Mouse (Mus musculus) stomach, embryonic 16.5 days (tissue): Measurements from ENCODE around the gene Sfxn2. TPM values are rescaled to one million over a fixed set of nuclear protein-coding genes. Genes with fewer than 3 reads are reported as not detected.
A peak's percentile ranks its signal among the peaks of the same experiment; 100 is the strongest.

Source experiments
- ATAC-seq: fragments of 200-750 bp; cut with Nextera tagmentation; 2 replicates; pipeline ENCODE4 v1.8.0; 2017; ENCODE audit warnings: moderate number of reproducible peaks, moderate TSS enrichment; ENCODE audit not compliant: insufficient read depth, low FRiP score
- H3K27ac ChIP-seq: fragments of 300-500 bp; sonication (generic); 2 replicates; pipeline ENCODE4 v1.5.1; 2014; ENCODE audit warnings: low read length
- H3K27me3 ChIP-seq: fragments of 300-500 bp; sonication (generic); 2 replicates; pipeline ENCODE4 v1.6.1; 2014; ENCODE audit warnings: low read length, control low read depth, mixed read lengths; ENCODE audit not compliant: control insufficient read depth, insufficient read depth
- H3K36me3 ChIP-seq: fragments of 300-500 bp; sonication (generic); 2 replicates; pipeline ENCODE4 v1.6.1; 2014; ENCODE audit warnings: low read length; ENCODE audit not compliant: control insufficient read depth, insufficient read depth
- H3K4me1 ChIP-seq: fragments of 300-500 bp; sonication (generic); 2 replicates; pipeline ENCODE4 v1.6.1; 2014; ENCODE audit warnings: low read length, control low read depth, mixed read lengths; ENCODE audit not compliant: control insufficient read depth, insufficient read depth
- H3K4me2 ChIP-seq: fragments of 300-500 bp; sonication (generic); 2 replicates; pipeline ENCODE4 v1.6.1; 2014; ENCODE audit warnings: low read depth, low read length, mixed read lengths
- H3K4me3 ChIP-seq: fragments of 300-500 bp; sonication (generic); replicated peaks from 2 replicates; pipeline ENCODE4 v1.5.1; 2014; ENCODE audit warnings: mild to moderate bottlenecking, low read length
- H3K9ac ChIP-seq: fragments of 300-500 bp; sonication (generic); 2 replicates; pipeline ENCODE4 v1.6.1; 2014; ENCODE audit warnings: low read length
- H3K9me3 ChIP-seq: fragments of 300-500 bp; sonication (generic); replicated peaks from 2 replicates; pipeline ENCODE4 v1.6.1; 2016; ENCODE audit warnings: low read length, control low read depth; ENCODE audit not compliant: control insufficient read depth
- WGBS: fragments of 180-500 bp; shearing (Covaris S2); extraction: QIAGEN DNeasy Blood & Tissue Kit; methylation state at CpG from one replicate; pipeline ENCODE4 v1.1.7; 2014; 5-methylcytosine and 5-hydroxymethylcytosine counted together
- polyA plus RNA-seq: library from polyadenylated mRNA; unstranded; fragments of >200 nt; fragmentation: Nextera tagmentation; extraction: Ambion mirVana; gene quantifications from 2 replicates; pipeline ENCODE4 v1.2.1, GENCODE M21; 2015

Gene Sfxn2
- polyA plus RNA-seq, 1 experiment from 2014 or later: 19.3 TPM

GRCm38 (mm10) chr19:46529601-46530448, 43.3 kb upstream of the Sfxn2 start:
- Histone ChIP-seq H3K9ac (peak overlapping the region; percentile 64), H3K4me1 (peaks cover 68% of the 10 kb centered on the region), H3K27ac (peak overlapping the region; percentile 84), H3K4me3 (no peak overlapping the region), H3K4me2 (peak overlapping the region; percentile 47), H3K36me3 (no peaks in the 10 kb centered on the region), H3K27me3 (no peaks in the 10 kb centered on the region), H3K9me3 (no peaks in the 10 kb centered on the region)
- 27% methylated on average over 13 of the region's 13 CpGs for WGBS
- ATAC-seq: no peak

GRCm38 (mm10) chr19:46530449-46530990, 42.6 kb upstream of the Sfxn2 start:
- Histone ChIP-seq H3K4me3 (no peak overlapping the region), H3K27ac (peak overlapping the region; percentile 84), H3K9ac (peak overlapping the region; percentile 64), H3K27me3 (no peaks in the 10 kb centered on the region), H3K4me2 (peak overlapping the region; percentile 13; the same call in 1 of the 2 replicates), H3K36me3 (no peaks in the 10 kb centered on the region), H3K4me1 (peaks cover 63% of the 10 kb centered on the region), H3K9me3 (no peaks in the 10 kb centered on the region)
- WGBS: 22% methylated on average over 8 of the region's 8 CpGs
- no peak for ATAC-seq

- peaks cover 60% of the 10 kb centered on the region for H3K4me1 ChIP-seq
- no peaks in the 10 kb centered on the region for H3K9me3 ChIP-seq
- WGBS: 12% methylated on average over 16 of the region's 16 CpGs
- no peaks in the 10 kb centered on the region for H3K27me3 ChIP-seq
- peak overlapping the region; percentile 31; the same call in 1 of the 2 replicates for H3K4me2 ChIP-seq
- no peak for ATAC-seq
- peak overlapping the region; percentile 57 for H3K9ac ChIP-seq
- no peak overlapping the region for H3K4me3 ChIP-seq
- no peaks in the 10 kb centered on the region for H3K36me3 ChIP-seq
- H3K27ac ChIP-seq: peak overlapping the region; percentile 84
Measured at GRCm38 (mm10) chr19:46531071-46532030, 41.8 kb upstream of the Sfxn2 start.

GRCm38 (mm10) chr19:46532031-46532688, 41.0 kb upstream of the Sfxn2 start:
- H3K27me3 ChIP-seq: no peaks in the 10 kb centered on the region
- H3K4me2 ChIP-seq: 0 out of 2 replicates have a peak overlapping the region, but pooled peaks have one; percentile 12
- WGBS: 16% methylated on average over 10 of the region's 10 CpGs
- H3K4me3 ChIP-seq: no peak overlapping the region
- H3K4me1 ChIP-seq: peaks cover 60% of the 10 kb centered on the region
- H3K36me3 ChIP-seq: no peaks in the 10 kb centered on the region
- no peaks in the 10 kb centered on the region for H3K9me3 ChIP-seq
- H3K9ac ChIP-seq: peak overlapping the region; percentile 60
- ATAC-seq: no peak
- peak overlapping the region; percentile 84 for H3K27ac ChIP-seq

- WGBS: 47% methylated on average over 4 of the region's 4 CpGs
- H3K9me3 ChIP-seq: no peaks in the 10 kb centered on the region
- H3K9ac ChIP-seq: no peak overlapping the region
- H3K27me3 ChIP-seq: no peaks in the 10 kb centered on the region
- no peak overlapping the region for H3K4me2 ChIP-seq
- no peak overlapping the region for H3K4me3 ChIP-seq
- no peaks in the 10 kb centered on the region for H3K36me3 ChIP-seq
- H3K27ac ChIP-seq: peak overlapping the region; percentile 84
- H3K4me1 ChIP-seq: peaks cover 55% of the 10 kb centered on the region
- ATAC-seq: no peak
Measured at GRCm38 (mm10) chr19:46533066-46533465, 40.1 kb upstream of the Sfxn2 start.

GRCm38 (mm10) chr19:46533525-46533924, 39.6 kb upstream of the Sfxn2 start:
- no peak for ATAC-seq
- Histone ChIP-seq H3K4me2 (no peak overlapping the region), H3K9ac (peak overlapping the region; percentile 11), H3K9me3 (no peaks in the 10 kb centered on the region), H3K4me1 (peaks cover 51% of the 10 kb centered on the region), H3K4me3 (no peak overlapping the region), H3K36me3 (no peaks in the 10 kb centered on the region), H3K27me3 (no peaks in the 10 kb centered on the region), H3K27ac (peak overlapping the region; percentile 84)
- whole genome bisulfite sequencing: 62% methylated on average over 5 of the region's 5 CpGs

- peak overlapping the region; percentile 84; the same call in 1 of the 2 replicates for H3K27ac ChIP-seq
- ATAC-seq: no peak
Measured at GRCm38 (mm10) chr19:46534542-46535098, 38.5 kb upstream of the Sfxn2 start.

GRCm38 (mm10) chr19:46537357-46537756, 35.8 kb upstream of the Sfxn2 start:
- Histone ChIP-seq H3K4me2 (no peak overlapping the region), H3K9ac (no peak overlapping the region), H3K4me1 (peaks cover 13% of the 10 kb centered on the region), H3K27ac (no peak overlapping the region), H3K27me3 (no peaks in the 10 kb centered on the region), H3K36me3 (0 out of 2 replicates have a peak, but pooled peaks cover 3% of the 10 kb centered on the region), H3K9me3 (no peaks in the 10 kb centered on the region), H3K4me3 (no peak overlapping the region)
- 91% methylated on average over 9 of the region's 9 CpGs for WGBS
- ATAC-seq: no peak

More at GRCm38 (mm10) chr19:46534542-46535098, 38.5 kb upstream of the Sfxn2 start:
- Histone ChIP-seq H3K9me3 (no peaks in the 10 kb centered on the region), H3K4me2 (no peak overlapping the region), H3K9ac (no peak overlapping the region), H3K4me3 (no peak overlapping the region), H3K27me3 (no peaks in the 10 kb centered on the region), H3K36me3 (no peaks in the 10 kb centered on the region), H3K4me1 (peaks cover 40% of the 10 kb centered on the region)
- WGBS: 41% methylated on average over 6 of the region's 6 CpGs
